Mouse (Mus musculus): ENCODE data around the gene Suclg2. TPM values are rescaled to one million over a fixed set of nuclear protein-coding genes. Genes with fewer than 3 reads are reported as not detected.

Suclg2 gene
- 12.6 and 13.1 TPM in 2 replicates for polyA plus RNA-seq (2015; fragmentation: Nextera tagmentation; extraction: Ambion mirVana)

DNA sequence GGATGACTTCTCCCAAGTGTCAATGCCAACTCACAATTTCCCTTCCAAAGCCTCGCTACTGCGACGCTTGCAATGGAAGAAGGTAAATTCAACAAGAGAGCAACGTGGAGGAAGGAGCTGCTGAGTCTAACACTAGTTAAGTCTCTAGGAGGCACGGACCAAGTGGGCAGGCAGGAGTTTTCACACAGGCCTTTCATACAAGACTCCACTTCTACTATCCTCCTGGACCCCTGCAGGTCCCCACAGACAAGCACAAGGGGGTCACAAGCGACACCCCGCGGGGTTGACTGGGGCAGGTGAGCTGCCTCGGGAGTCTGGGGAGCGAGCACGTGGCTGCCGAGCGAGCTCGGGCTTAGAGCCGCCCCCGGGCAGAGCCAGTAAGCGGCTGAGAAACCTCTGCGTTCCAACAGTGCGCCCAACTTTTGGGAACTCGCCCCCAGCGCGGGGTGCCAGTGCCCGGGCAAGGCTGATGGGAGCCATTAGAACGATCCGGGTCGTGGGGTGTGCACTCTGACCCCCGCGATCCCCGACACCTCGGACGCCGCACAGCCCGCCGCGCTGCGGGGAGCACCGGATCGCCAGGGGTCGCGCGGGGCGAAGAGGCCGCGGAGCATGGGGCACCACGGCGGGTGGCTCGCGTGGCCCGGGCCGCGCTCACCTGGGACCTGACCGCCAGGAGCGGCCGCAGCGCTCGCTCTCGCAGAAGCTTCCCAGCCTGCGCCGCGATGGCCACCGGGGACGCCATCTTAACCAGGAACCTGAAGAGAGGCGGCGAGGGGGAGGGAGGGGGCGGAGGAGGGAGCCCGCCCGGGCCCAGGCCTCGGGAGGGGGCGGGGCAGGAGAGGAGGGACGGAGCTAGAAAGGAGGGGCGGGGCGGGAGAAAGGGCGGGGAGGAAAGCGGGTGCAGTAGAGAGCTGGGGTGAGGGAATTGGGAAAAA lies at the start of gene Suclg2:
Gene Suclg2 (minus strand): TSS at position 770 of the 938 bp plus-strand sequence.
- H3K9me3 ChIP-seq (replicated peaks; ENCODE audit: control insufficient read depth, low read length, poor library complexity, severe bottlenecking): no peaks in the 10 kb centered on the region; the same call in 1 of the 2 replicates
- H3K27ac ChIP-seq (ENCODE audit: low read length): peak within 1 kb of the TSS; percentile 79
- H3K27me3 ChIP-seq (ENCODE audit: control insufficient read depth, insufficient read depth, low read depth, low read length): no peaks in the 10 kb centered on the region
- peaks cover 6% of the 10 kb centered on the region for H3K4me1 ChIP-seq (ENCODE audit: control insufficient read depth, insufficient read depth, low read length)
- peak; percentile 91 for ATAC-seq
- 0% methylated on average over 62 of the region's 74 CpGs for WGBS
- peak within 1 kb of the TSS; percentile 98 for H3K4me2 ChIP-seq (ENCODE audit: low read length)
- H3K36me3 ChIP-seq (ENCODE audit: control insufficient read depth, insufficient read depth, low read length): no peaks in the 10 kb centered on the region
- H3K9ac ChIP-seq (ENCODE audit: low read depth, low read length): peak within 1 kb of the TSS; percentile 84
- H3K4me3 ChIP-seq (ENCODE audit: low read depth, low read length): peak within 1 kb of the TSS; percentile 84

DNA sequence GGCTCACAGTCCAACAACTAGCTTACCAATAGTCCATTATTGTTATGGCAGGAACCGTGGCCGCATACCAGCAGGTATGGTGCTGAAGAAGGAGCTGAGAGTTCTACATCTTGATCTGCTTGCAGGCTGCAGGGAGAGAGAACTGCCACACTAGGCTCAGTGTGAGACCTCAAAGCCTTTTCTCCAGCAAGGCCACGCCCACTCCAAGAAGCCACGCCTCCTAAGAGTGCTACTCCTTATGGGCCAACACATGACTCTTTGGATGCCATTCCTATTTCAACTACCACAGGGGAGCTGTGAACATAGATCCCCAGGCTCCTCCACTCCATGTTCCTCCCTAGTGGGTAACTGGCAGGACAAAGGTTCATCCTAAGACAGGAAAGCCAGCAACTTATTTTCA lies 48.0 kb upstream of the Suclg2 start:
- Histone ChIP-seq H3K36me3 (ENCODE audit: control insufficient read depth, insufficient read depth, low read length) (no peaks in the 10 kb centered on the region), H3K9me3 (replicated peaks; ENCODE audit: control insufficient read depth, low read length, poor library complexity, severe bottlenecking) (no peaks in the 10 kb centered on the region), H3K9ac (ENCODE audit: low read depth, low read length) (no peak overlapping the region), H3K4me2 (ENCODE audit: low read length) (no peak overlapping the region), H3K27me3 (ENCODE audit: control insufficient read depth, insufficient read depth, low read depth, low read length) (no peaks in the 10 kb centered on the region), H3K4me3 (ENCODE audit: low read depth, low read length) (no peak overlapping the region), H3K4me1 (ENCODE audit: control insufficient read depth, insufficient read depth, low read length) (no peaks in the 10 kb centered on the region), H3K27ac (ENCODE audit: low read length) (no peak overlapping the region)
- 74% methylated on average over 4 of the region's 4 CpGs for WGBS
- ATAC-seq: no peak

DNA sequence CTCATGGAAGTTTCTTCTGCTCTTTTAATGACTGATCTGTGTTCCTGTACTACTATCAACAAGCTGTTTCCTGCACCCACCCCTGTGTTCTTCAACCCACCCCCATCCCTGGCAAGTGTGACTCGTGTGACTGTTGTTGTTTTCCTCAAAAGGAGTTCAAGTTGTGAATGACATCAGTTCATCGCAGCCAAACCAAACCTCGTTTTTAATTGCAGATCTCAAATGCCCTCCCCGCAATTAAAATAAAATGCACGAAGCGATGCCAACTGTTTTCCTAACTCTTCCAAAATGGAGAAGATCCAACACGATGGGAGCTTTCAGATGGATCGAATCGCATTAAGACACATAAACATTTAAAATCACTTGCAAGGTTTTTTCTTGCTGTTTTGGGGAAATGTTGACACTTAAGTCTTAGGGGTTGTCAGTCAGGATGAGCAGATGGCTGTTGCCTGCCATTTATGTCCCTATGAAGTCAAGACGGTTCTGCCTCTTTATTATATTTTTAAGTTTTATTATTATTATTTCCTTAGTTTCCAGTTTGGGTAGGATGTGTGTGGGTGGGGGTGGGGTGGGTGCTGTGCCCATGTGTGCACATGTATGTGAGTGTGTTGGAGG lies 41.1 kb upstream of the Suclg2 start:
- H3K4me2 ChIP-seq (ENCODE audit: low read length): no peak overlapping the region
- 88% methylated on average over 10 of the region's 10 CpGs for WGBS
- ATAC-seq: no peak

DNA sequence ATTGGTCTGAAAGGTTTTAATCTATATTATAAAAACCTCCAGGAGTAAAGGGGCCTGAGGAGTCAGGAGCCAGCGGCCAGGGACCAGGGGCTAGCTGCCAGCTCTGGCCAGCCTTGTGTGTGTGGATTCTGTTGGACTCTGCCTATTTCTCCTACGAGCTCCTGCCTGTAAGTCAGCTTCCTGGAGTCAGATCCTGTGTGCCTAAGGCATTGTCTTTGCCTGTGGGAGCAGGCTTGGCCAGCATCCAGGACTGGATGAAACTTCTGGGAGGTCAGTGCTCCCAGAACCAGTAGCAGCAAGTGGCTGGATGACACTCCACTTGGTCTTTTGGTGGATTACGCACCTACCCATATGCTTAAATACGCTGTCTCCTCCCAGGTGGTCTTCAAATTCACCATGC lies 23.8 kb upstream of the Suclg2 start:
- Histone ChIP-seq H3K9me3 (replicated peaks; ENCODE audit: control insufficient read depth, low read length, poor library complexity, severe bottlenecking) (no peaks in the 10 kb centered on the region), H3K36me3 (ENCODE audit: control insufficient read depth, insufficient read depth, low read length) (no peaks in the 10 kb centered on the region), H3K4me1 (ENCODE audit: control insufficient read depth, insufficient read depth, low read length) (no peaks in the 10 kb centered on the region), H3K4me2 (ENCODE audit: low read length) (no peak overlapping the region), H3K27ac (ENCODE audit: low read length) (no peak overlapping the region), H3K9ac (ENCODE audit: low read depth, low read length) (no peak overlapping the region), H3K4me3 (ENCODE audit: low read depth, low read length) (no peak overlapping the region), H3K27me3 (ENCODE audit: control insufficient read depth, insufficient read depth, low read depth, low read length) (no peaks in the 10 kb centered on the region)
- no peak for ATAC-seq
- WGBS: 80% methylated on average over 4 of the region's 4 CpGs

More for the DNA sequence above, 41.1 kb upstream of the Suclg2 start:
- Histone ChIP-seq H3K9me3 (replicated peaks; ENCODE audit: control insufficient read depth, low read length, poor library complexity, severe bottlenecking) (no peaks in the 10 kb centered on the region), H3K36me3 (ENCODE audit: control insufficient read depth, insufficient read depth, low read length) (no peaks in the 10 kb centered on the region), H3K4me3 (ENCODE audit: low read depth, low read length) (no peak overlapping the region), H3K27me3 (ENCODE audit: control insufficient read depth, insufficient read depth, low read depth, low read length) (no peaks in the 10 kb centered on the region), H3K27ac (ENCODE audit: low read length) (no peak overlapping the region), H3K9ac (ENCODE audit: low read depth, low read length) (no peak overlapping the region), H3K4me1 (ENCODE audit: control insufficient read depth, insufficient read depth, low read length) (no peaks in the 10 kb centered on the region)

DNA sequence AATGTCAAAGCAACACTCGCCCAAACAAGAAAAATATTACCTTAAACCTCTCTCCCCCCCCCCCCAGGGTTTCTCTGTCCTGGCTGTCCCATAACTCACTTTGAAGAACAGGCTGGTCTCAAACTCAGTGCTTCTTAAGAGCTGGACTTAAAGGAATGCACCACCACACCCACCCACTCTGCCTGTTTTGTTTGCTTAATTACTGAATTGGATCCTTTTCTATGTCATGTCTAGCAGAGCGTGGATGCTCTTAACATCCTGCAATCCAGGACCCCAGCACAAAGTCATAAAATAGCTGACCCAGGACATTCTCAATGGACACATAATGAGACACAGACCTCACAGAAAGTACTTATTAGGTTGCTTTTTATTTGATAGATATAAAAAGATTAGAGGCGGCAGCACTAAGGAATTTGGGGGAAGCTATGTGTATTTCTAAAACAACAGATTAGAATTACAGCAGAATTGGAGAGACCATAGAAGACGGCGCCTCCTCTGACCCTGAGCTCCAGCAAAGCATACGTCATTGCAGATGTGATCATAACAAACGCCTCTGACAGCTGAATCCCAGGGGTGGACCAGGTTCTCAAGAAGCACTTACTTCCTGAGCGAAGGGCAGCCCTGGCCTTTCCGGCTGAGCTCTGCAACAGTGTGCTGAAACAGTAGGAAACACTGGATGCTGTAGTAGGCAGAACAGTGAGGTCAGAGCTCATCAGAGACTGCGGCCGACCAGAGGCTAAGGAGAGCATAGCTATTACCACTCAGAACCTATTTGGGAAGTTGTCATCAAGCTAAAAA lies 13.2 kb upstream of the Suclg2 start:
- no peak for ATAC-seq
- WGBS: 57% methylated on average over 11 of the region's 11 CpGs

DNA sequence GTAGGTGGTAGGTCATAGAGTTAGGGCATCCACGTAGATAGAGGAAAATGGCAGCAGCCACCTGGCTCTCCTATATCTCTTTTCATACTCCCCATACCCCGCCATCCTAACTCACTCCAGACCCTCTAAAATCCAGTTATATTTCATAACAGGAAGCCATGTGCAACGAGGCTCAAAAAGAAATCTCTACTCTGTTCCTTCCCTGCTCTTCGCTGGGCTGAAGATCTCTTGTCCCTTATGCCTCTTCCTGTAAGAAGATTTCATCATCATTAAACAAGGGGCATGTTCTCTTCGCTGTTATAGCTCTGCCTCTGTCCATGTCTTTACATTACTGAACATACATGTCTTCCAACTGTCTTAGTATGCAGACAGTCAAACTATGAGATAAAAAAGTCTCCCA lies 10.8 kb upstream of the Suclg2 start:
- Histone ChIP-seq H3K27ac (ENCODE audit: low read length) (no peak overlapping the region), H3K36me3 (ENCODE audit: control insufficient read depth, insufficient read depth, low read length) (no peaks in the 10 kb centered on the region), H3K9ac (ENCODE audit: low read depth, low read length) (no peak overlapping the region), H3K9me3 (replicated peaks; ENCODE audit: control insufficient read depth, low read length, poor library complexity, severe bottlenecking) (no peaks in the 10 kb centered on the region), H3K4me1 (ENCODE audit: control insufficient read depth, insufficient read depth, low read length) (peaks cover 3% of the 10 kb centered on the region; the same call in 1 of the 2 replicates), H3K4me2 (ENCODE audit: low read length) (no peak overlapping the region), H3K27me3 (ENCODE audit: control insufficient read depth, insufficient read depth, low read depth, low read length) (no peaks in the 10 kb centered on the region), H3K4me3 (ENCODE audit: low read depth, low read length) (no peak overlapping the region)
- no peak for ATAC-seq
- WGBS: 82% methylated on average over 5 of the region's 5 CpGs

More for the DNA sequence above, 13.2 kb upstream of the Suclg2 start:
- no peaks in the 10 kb centered on the region for H3K27me3 ChIP-seq (ENCODE audit: control insufficient read depth, insufficient read depth, low read depth, low read length)
- no peaks in the 10 kb centered on the region for H3K9me3 ChIP-seq (replicated peaks; ENCODE audit: control insufficient read depth, low read length, poor library complexity, severe bottlenecking)
- no peaks in the 10 kb centered on the region for H3K4me1 ChIP-seq (ENCODE audit: control insufficient read depth, insufficient read depth, low read length)
- H3K36me3 ChIP-seq (ENCODE audit: control insufficient read depth, insufficient read depth, low read length): no peaks in the 10 kb centered on the region
- H3K4me3 ChIP-seq (ENCODE audit: low read depth, low read length): no peak overlapping the region
- H3K27ac ChIP-seq (ENCODE audit: low read length): no peak overlapping the region
- no peak overlapping the region for H3K4me2 ChIP-seq (ENCODE audit: low read length)
- no peak overlapping the region for H3K9ac ChIP-seq (ENCODE audit: low read depth, low read length)

DNA sequence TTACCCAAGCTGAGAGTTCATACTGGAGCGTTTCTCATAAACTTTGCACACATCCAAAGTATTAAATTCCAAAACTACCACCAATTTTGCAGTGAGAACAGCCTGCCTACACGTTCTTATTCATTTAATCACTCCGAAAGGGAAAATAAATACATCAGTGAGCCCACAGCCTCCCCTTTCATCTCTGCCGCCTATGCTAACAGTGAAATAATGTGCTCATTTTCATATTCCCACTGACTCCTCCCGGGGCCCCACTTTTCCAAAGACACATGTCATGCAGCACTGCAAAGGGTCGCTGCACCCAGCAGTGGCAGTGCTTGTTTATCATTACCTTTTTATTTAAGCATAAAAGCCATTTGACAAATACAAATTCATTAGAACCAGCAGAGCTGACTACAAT lies 6.7 kb upstream of the Suclg2 start:
- 42% methylated on average over 6 of the region's 6 CpGs for WGBS
- no peak overlapping the region for H3K4me2 ChIP-seq (ENCODE audit: low read length)
- H3K27ac ChIP-seq (ENCODE audit: low read length): no peak overlapping the region

DNA sequence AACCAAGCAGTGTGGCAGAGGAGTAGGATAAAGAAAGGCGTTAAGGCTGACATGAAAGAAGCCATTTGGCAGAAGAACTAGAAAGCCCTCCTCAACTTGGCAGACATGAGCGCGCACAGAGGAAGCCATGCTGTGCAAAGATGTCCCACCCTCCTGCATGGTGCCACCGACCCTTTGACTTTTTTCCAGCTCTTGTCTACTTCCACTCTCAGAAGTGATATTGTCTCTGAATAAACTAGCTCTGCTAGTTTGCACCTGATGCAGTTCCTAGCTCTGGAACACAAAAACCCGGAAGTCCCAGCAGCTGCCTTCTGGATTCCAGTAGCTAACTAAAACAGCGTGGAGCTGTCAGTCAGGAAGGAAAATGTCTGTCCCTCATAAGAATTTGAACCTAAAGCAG lies 4.8 kb upstream of the Suclg2 start:
- no peak overlapping the region for H3K9ac ChIP-seq (ENCODE audit: low read depth, low read length)
- 85% methylated on average over 6 of the region's 6 CpGs for WGBS
- no peaks in the 10 kb centered on the region; the same call in 1 of the 2 replicates for H3K9me3 ChIP-seq (replicated peaks; ENCODE audit: control insufficient read depth, low read length, poor library complexity, severe bottlenecking)
- H3K4me1 ChIP-seq (ENCODE audit: control insufficient read depth, insufficient read depth, low read length): peaks cover 8% of the 10 kb centered on the region
- H3K27me3 ChIP-seq (ENCODE audit: control insufficient read depth, insufficient read depth, low read depth, low read length): no peaks in the 10 kb centered on the region
- H3K27ac ChIP-seq (ENCODE audit: low read length): no peak overlapping the region
- ATAC-seq: no peak
- H3K36me3 ChIP-seq (ENCODE audit: control insufficient read depth, insufficient read depth, low read length): no peaks in the 10 kb centered on the region
- H3K4me3 ChIP-seq (ENCODE audit: low read depth, low read length): no peak overlapping the region
- H3K4me2 ChIP-seq (ENCODE audit: low read length): no peak overlapping the region

More for the DNA sequence above, 6.7 kb upstream of the Suclg2 start:
- H3K4me1 ChIP-seq (ENCODE audit: control insufficient read depth, insufficient read depth, low read length): peaks cover 3% of the 10 kb centered on the region; the same call in 1 of the 2 replicates
- no peaks in the 10 kb centered on the region for H3K27me3 ChIP-seq (ENCODE audit: control insufficient read depth, insufficient read depth, low read depth, low read length)
- H3K9ac ChIP-seq (ENCODE audit: low read depth, low read length): no peak overlapping the region
- no peak for ATAC-seq
- no peaks in the 10 kb centered on the region; the same call in 1 of the 2 replicates for H3K9me3 ChIP-seq (replicated peaks; ENCODE audit: control insufficient read depth, low read length, poor library complexity, severe bottlenecking)
- H3K4me3 ChIP-seq (ENCODE audit: low read depth, low read length): no peak overlapping the region
- H3K36me3 ChIP-seq (ENCODE audit: control insufficient read depth, insufficient read depth, low read length): no peaks in the 10 kb centered on the region

All from midbrain, embryonic 16.5 days (tissue).